Comparison of ENCODE assay signal across 13 mouse cellular contexts in the genomic region with DNA sequence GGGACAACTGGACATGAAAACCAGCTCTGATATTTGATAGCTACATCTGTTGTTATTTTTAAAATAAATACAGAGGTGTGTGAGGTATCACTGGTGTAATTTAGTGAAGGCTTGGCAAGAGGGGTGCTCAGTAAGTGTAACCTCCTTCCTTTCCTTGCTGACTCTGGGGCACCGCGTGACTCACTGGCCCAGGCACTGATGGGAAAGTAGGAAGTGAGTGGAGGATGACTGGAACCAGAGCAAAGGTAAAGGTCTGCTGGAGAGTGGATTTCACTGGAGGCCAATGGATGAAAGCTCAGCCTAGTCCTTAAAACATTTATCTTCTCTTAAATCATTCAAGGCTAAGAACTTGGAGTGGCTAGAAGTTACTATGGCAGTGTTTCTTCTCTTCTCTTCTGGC.
"Had no signal": no experiment of that assay in that cellular context is flagged by ENCODE, and none has a peak within 500 bp of the region (broad histone marks: within the 10 kb centered on the region; RNA-seq: fewer than 3 reads in every experiment).

No protein-coding gene starts in this region.

- H3K9ac ChIP-seq: liver, embryonic 13.5 days had no signal

- H3K9me3 ChIP-seq: liver, embryonic 13.5 days had no signal

- H3K4me2 ChIP-seq: liver, embryonic 13.5 days; midbrain, embryonic 11.5 days had no signal

- H3K27ac ChIP-seq: kidney, postnatal 0 days; left cerebral cortex, adult 2 months; liver, embryonic 13.5 days had no signal

- H3K27me3 ChIP-seq: liver, embryonic 13.5 days had no signal

- H3K4me3 ChIP-seq: left cerebral cortex, adult 2 months; liver, embryonic 13.5 days had no signal

- DNase-seq: kidney, adult 11 months; kidney, adult 9 months; kidney, postnatal 4 days; layer of hippocampus, postnatal 36 days; liver, embryonic 13.5 days; lung, adult 2 months; lung, postnatal 14 days; lung, postnatal 4 days; midbrain, embryonic 14.5 days; thymus, postnatal 25 days had no signal

- H3K4me1 ChIP-seq: liver, embryonic 13.5 days had no signal
